Mouse (Mus musculus): Measurements from ENCODE around the gene Abcc6.

GRCm38 (mm10) chr7:45974103-45974502 lies 56.0 kb downstream of the Abcc6 start:
- TF ChIP-seq CTCF (IDR thresholded peaks at IDR 0.05; ENCODE audit: low read depth) (no peak), EP300 (IDR thresholded peaks at IDR 0.05; ENCODE audit: low read depth) (no peak)
